Mouse (Mus musculus): Measurements from ENCODE around the gene Olfr368. TPM values are rescaled to one million over a fixed set of nuclear protein-coding genes. Genes with fewer than 3 reads are reported as not detected.

Olfr368 gene
- total RNA-seq (2021): not detected

DNA sequence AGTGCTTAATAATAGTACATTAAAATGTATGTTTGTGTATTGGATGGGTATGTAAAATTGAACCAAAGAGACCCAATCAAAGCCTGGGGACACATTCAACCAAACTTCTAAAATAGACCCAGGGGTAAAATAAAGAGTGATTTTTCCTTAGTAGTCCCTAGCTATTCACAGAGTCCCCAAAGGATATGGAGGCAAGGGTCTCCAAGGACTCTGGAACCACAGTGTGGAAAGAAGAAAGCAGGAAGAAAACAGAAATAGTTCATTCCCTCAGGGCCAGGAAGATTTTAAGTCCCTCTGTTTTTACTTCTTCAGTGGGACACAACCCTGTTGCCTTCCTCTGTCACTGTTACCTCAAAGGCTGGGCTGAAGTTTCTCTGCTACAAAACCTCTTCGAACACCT, at the start of gene Olfr368:
Olfr368 (plus strand) TSS at position 301 of the 400 bp plus-strand sequence.
- DNase-seq: no peak

DNA sequence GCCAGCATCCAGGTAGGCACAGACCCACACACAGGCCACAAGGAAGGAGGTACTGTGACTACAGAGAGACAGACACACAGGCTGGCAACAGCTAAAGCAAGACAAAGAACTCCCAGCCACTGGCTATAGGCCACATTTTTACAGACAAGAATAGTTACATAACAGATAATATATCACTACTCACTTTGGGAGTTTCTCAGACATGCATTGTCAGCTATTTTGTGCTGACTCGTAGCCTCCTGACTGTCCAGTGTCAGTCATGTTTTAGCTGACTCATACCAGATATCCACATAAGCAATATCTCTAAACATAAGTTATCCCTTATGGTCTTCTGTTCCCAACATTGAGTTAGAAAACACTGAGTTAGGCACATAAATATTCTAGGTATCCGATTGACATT, 7.0 kb downstream of the Olfr368 start:
- DNase-seq: no peak

DNA sequence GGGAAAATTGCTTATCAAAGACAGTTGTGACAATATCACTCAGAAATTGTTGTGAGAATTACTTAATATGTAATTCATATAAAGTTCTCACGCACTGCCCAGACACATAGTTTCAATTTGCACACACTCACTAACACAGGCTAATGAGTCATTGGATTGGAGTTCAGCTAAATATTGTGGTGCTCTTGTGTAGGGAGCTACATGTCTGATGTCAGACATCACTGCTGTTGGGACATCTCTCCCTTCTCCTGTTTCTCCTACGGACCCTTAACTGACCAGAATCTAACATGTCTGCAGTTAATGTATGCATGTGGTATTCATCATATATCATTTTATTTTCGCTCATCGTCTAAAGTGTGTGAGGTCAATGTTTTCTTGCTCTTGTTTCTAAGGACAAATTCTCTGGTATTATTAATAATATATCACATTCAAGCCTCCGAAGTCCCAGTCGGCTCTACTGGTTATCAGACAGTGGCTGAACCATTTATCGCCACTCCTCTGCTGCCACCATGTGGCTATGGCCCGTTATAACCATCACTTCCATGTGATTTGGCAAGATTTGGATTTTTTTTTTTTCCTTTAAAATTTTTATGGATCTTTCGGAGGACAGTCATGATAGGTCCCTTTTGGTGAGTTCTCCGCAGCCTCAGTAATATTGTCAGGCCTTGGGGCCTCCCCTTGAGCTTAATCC, 12.3 kb downstream of the Olfr368 start:
- peak; percentile 68 for DNase-seq

GRCm38 (mm10) chr2:37351671-37352070, 25.4 kb downstream of the Olfr368 start:
- DNase-seq: no peak

DNA sequence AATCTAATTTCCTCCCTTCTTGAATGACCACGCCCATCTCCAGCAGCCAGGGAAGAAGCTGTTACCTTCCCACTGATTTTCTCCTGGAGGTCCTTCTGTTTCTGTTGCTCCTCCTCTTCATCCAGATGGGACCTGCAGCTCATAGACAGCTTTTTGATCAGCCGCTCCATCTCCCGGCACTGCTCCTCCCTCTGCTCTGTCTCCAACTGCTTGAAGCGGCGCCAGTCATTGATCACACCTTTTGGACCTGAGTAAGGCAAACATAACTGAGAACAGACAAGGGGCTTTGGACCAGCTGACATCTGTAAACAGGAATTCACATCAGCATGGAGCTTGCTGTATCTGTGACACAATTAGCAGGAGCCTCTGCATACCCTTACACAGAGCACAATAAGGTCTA, 29.3 kb downstream of the Olfr368 start:
- no peak for DNase-seq

DNA sequence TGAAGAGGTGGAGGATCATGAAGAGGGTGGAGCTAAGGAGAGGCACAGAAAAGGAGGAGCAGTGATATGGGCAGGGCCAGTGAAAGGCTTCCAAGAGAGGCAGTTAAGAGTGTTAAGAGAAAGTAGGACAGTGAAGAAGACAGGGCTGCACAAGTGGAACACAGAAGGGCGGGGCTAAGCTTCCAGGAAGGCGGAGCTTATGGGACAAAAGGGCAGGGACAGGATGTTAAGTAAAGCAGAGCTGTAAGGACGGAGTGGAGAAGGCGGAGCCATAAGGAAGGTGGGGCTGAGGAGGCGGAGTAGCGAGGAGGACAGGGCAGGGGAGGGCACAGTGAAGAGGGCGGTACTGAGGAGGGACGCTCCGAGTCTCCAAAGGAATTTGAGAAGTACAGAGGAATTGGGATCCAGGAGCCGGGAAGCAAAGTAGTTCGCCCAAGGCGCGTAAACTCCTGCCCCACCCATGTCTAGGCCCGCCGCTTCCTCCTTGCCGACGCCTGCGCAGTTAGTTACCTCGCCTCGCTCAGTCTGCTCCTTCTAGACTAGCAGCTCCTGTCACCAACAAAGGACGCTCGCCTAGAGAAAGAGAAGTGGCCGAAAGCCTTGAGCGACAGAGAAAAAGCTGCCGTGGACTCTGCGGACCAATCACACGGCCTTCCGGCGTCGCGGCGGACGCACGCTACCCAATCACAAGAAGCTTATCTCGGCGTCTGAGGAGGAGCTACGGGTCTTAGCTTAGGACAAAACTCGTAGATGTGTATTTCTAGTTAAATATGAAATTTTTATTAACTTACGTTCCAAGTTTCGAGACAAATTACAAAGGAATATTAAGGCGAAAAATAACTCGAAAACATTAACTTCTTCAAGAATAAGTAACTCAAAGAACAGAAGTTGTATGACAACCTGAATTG, 32.6 kb downstream of the Olfr368 start, which contains the start of gene Pdcl:
Pdcl (minus strand) TSS at position 700 of the 908 bp plus-strand sequence.
- peak; percentile 90 for DNase-seq

DNA sequence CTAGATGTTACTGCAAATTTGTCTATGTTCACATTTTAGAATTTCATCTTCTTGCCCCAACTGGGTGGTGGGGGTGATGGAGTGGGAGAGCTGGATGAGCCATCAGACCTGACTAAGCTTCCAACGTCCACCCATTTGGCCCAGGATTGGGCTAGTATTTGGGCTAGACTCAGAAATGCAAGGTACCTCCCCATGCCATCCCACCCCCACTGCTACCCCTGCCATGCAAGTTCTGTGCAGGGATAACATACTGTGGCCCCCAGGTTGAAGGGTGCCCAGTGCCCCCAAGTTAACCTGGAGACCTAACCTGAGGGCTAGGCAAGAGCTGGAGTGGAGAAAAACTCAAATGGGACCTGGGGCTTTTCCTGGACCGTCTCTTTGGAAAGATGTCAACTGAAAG, 33.6 kb downstream of the Olfr368 start:
- peak; percentile 9 for DNase-seq

DNA sequence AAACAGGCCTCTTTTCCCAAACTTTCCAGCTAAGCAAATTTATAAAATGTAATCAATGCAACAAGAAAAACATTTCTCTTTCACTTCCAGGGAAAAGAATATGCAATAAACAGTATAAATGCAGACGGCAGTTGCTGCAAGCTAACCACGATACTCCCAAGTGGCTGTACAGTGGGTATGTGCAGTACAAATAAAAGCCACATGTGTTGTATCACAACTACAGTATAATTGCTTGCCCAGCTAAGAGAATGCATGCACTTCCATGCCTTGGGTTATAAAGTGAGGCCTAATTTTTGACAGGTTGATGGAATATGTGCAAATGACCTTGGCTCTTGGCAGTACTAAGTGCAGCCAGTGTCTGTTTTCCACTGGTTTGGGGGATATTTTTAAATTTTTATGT, 44.3 kb downstream of the Olfr368 start:
- DNase-seq: no peak

GRCm38 (mm10) chr2:37376018-37376417, 49.7 kb downstream of the Olfr368 start:
- no peak for DNase-seq

- DNase-seq: peak; percentile 65
Observed at GRCm38 (mm10) chr2:37380189-37380588, 53.9 kb downstream of the Olfr368 start.

Other genes starting within 250 kb of the Olfr368 start
- not detected for gene Olfr361, start 237.2 kb upstream of the Olfr368 start, total RNA-seq (2021)
- gene Olfr362, start 208.6 kb upstream of the Olfr368 start, total RNA-seq (2021): not detected
- not detected for gene Olfr364-ps1, start 187.2 kb upstream of the Olfr368 start, total RNA-seq (2021)
- not detected for gene Olfr365, start 138.3 kb upstream of the Olfr368 start, total RNA-seq (2021)
- gene Olfr366, start 114.9 kb upstream of the Olfr368 start, total RNA-seq (2021): not detected
- gene Pdcl, start 32.8 kb downstream of the Olfr368 start, total RNA-seq (2021): 10 to 100 TPM; 32.6 to 38.2 TPM
- gene Rc3h2, start 96.4 kb downstream of the Olfr368 start, total RNA-seq (2021): 10 to 100 TPM; 45.1 to 51.6 TPM
- 1 to 10 TPM; 5.3 to 5.5 TPM for gene Zbtb26, start 116.6 kb downstream of the Olfr368 start, total RNA-seq (2021)
- 1 to 10 TPM; 6.7 to 7.0 TPM for gene Zbtb6, start 116.7 kb downstream of the Olfr368 start, total RNA-seq (2021)
- gene Rabgap1, start 116.8 kb downstream of the Olfr368 start, total RNA-seq (2021): 10 to 100 TPM; 47.4 to 48.4 TPM
- gene Gpr21, start 189.8 kb downstream of the Olfr368 start, total RNA-seq (2021): 1 to 10 TPM; 1.4 to 1.5 TPM

Measured in heart, postnatal 4 days (tissue).